In the genomic region with DNA sequence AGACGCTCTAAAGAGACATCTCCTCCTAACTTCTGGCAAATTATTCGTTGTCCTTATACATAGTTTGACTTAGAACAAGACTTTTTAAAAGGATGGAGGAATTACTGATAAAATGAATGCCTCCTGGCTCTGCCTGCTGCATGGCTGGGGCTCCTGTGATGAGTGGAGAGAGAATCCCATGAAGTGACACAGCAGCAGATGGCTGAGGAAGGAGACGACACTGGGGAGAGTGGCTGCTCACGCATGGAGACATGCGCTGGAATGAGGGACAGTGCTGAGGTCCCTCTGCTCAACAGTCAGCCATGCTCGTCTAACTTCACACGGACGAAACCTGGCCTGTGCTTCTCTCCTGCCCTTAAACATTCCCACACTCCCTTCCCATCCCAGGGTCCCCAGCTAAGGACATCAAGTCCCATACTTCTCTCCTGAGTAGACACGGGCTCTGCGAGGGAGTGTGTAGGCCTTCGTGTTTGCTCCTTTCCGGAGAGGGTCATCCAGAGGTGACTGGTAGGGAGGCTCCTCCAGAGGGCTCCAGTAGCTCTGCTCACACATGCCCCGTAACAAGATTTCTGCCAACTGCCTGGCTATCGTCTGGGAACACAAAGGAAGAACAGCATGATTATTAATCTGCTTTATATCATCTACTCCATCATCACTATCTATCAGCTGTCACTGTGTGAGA, we compare ENCODE assay signal across 20 mouse cellular contexts.
DNase-seq lines count a peak whose midpoint lies in the region; ATAC-seq lines count a peak whose summit lies in the region.
"Had no signal": no experiment of that assay in that cellular context is flagged by ENCODE, and none has a peak within 500 bp of the region (broad histone marks: within the 10 kb centered on the region; RNA-seq: fewer than 3 reads in every experiment).

No protein-coding gene starts in this region.

- H3K4me3 ChIP-seq in heart, embryonic 13.5 days, result no peak overlapping the region
- H3K4me3 ChIP-seq in kidney, embryonic 15.5 days (replicated peaks), result no peak overlapping the region
- H3K4me3 ChIP-seq: forebrain, embryonic 12.5 days; hindbrain, embryonic 15.5 days; midbrain, embryonic 10.5 days had no signal

- ATAC-seq in heart, embryonic 13.5 days (ENCODE audit: extremely low read depth, insufficient number of reproducible peaks, low FRiP score, low TSS enrichment), result no peak
- ATAC-seq in kidney, embryonic 15.5 days (replicated peaks; ENCODE audit: low FRiP score), result peak; percentile 84; the same call in 1 of the 2 replicates
- ATAC-seq in inflammation-experienced regulatory T-cells, adult 6 months, result no peak

- peaks cover 19% of the 10 kb centered on the region for H3K4me1 ChIP-seq in heart, embryonic 13.5 days
- peaks cover 7% of the 10 kb centered on the region for H3K4me1 ChIP-seq in kidney, embryonic 15.5 days
- H3K4me1 ChIP-seq: forebrain, embryonic 12.5 days; hindbrain, embryonic 15.5 days had no signal

- intact Hi-C loops in heart, postnatal 14 days (cut with DNase I), result no loop called here

- DNase-seq in heart, postnatal 14 days, result no peak
- DNase-seq in kidney, postnatal 4 days, result no peak
- DNase-seq in MN1 (ENCODE audit: low spot score), result peak; percentile 20
- DNase-seq in brain, adult 2 months (ENCODE audit: low read depth, low spot score), result peak; percentile 56
- DNase-seq: adrenal gland, postnatal 36 days; cerebellum, adult 9-10 months; embryo, embryonic 11 days; kidney, postnatal 36 days; layer of hippocampus, postnatal 36 days; left cerebral cortex, postnatal 4 days; lung, adult 18-20 months; lung, postnatal 4 days; right cerebral cortex, postnatal 14 days; thymus, postnatal 4 days had no signal

- H3K9ac ChIP-seq in heart, embryonic 13.5 days, result peak overlapping the region; percentile 33; the same call in 1 of the 2 replicates
- no peak overlapping the region for H3K9ac ChIP-seq in kidney, embryonic 15.5 days
- H3K9ac ChIP-seq: forebrain, embryonic 12.5 days; hindbrain, embryonic 15.5 days had no signal

- no peaks in the 10 kb centered on the region for H3K27me3 ChIP-seq in heart, embryonic 13.5 days (replicated peaks)
- no peaks in the 10 kb centered on the region for H3K27me3 ChIP-seq in kidney, embryonic 15.5 days
- H3K27me3 ChIP-seq: forebrain, embryonic 12.5 days; hindbrain, embryonic 15.5 days had no signal

- no peak overlapping the region for H3K4me2 ChIP-seq in heart, embryonic 13.5 days
- H3K4me2 ChIP-seq in kidney, embryonic 15.5 days, result no peak overlapping the region
- H3K4me2 ChIP-seq: forebrain, embryonic 12.5 days; hindbrain, embryonic 15.5 days had no signal

- 57% methylated on average over 14 of the region's 14 CpGs for WGBS in heart, embryonic 13.5 days
- 43% methylated on average over 14 of the region's 14 CpGs for WGBS in kidney, embryonic 15.5 days

- H3K36me3 ChIP-seq in heart, embryonic 13.5 days, result peaks cover 27% of the 10 kb centered on the region
- H3K36me3 ChIP-seq in kidney, embryonic 15.5 days, result peaks cover 26% of the 10 kb centered on the region

- H3K9me3 ChIP-seq in heart, embryonic 13.5 days, result no peaks in the 10 kb centered on the region
- no peaks in the 10 kb centered on the region for H3K9me3 ChIP-seq in kidney, embryonic 15.5 days (replicated peaks)
- H3K9me3 ChIP-seq: forebrain, embryonic 12.5 days; hindbrain, embryonic 15.5 days; midbrain, embryonic 10.5 days had no signal

- H3K27ac ChIP-seq in heart, embryonic 13.5 days (replicated peaks), result no peak overlapping the region; the same call in 1 of the 2 replicates
- no peak overlapping the region for H3K27ac ChIP-seq in kidney, embryonic 15.5 days
- H3K27ac ChIP-seq: forebrain, embryonic 12.5 days; midbrain, embryonic 10.5 days had no signal

Comparison
In these comparisons a context has a peak if more than half of its experiments do, and no peak if none do; other contexts are left out.
1. DNase-seq: peak in MN1 (single experiment) and brain, adult 2 months (single experiment); none in heart, postnatal 14 days (0 of 2) and kidney, postnatal 4 days (0 of 2).